Mouse (Mus musculus): ENCODE results near the gene Utrn. TPM values are rescaled to one million over a fixed set of nuclear protein-coding genes. Genes with fewer than 3 reads are reported as not detected.

Utrn gene
- total RNA-seq (2017) = 61.8 to 169 TPM (median 72.5 TPM) in 3 replicates

- peak; percentile 38 for ATAC-seq (replicated peaks; ENCODE audit: insufficient number of reproducible peaks, low FRiP score, low TSS enrichment, poor library complexity, severe bottlenecking)
Observed at GRCm38 (mm10) chr10:12869029-12869671, at the start of gene Utrn. Gene Utrn, minus strand, starts transcription at chr10:12869365.

GRCm38 (mm10) chr10:12917626-12918025 lies 48.5 kb upstream of the Utrn start:
- no peak for ATAC-seq (replicated peaks; ENCODE audit: insufficient number of reproducible peaks, low FRiP score, low TSS enrichment, poor library complexity, severe bottlenecking)

- ATAC-seq (replicated peaks; ENCODE audit: insufficient number of reproducible peaks, low FRiP score, low TSS enrichment, poor library complexity, severe bottlenecking) = no peak
Observed at GRCm38 (mm10) chr10:12916376-12916775, 47.2 kb upstream of the Utrn start.

GRCm38 (mm10) chr10:12915826-12916225 lies 46.7 kb upstream of the Utrn start:
- no peak for ATAC-seq (replicated peaks; ENCODE audit: insufficient number of reproducible peaks, low FRiP score, low TSS enrichment, poor library complexity, severe bottlenecking)

GRCm38 (mm10) chr10:12914203-12914602 lies 45.0 kb upstream of the Utrn start:
- ATAC-seq (replicated peaks; ENCODE audit: insufficient number of reproducible peaks, low FRiP score, low TSS enrichment, poor library complexity, severe bottlenecking) = no peak

GRCm38 (mm10) chr10:12911981-12912530 lies 42.9 kb upstream of the Utrn start:
- ATAC-seq (replicated peaks; ENCODE audit: insufficient number of reproducible peaks, low FRiP score, low TSS enrichment, poor library complexity, severe bottlenecking) = 0 out of 2 replicates have a peak, but pooled peaks have one; percentile 9

GRCm38 (mm10) chr10:12911451-12911850 lies 42.3 kb upstream of the Utrn start:
- ATAC-seq (replicated peaks; ENCODE audit: insufficient number of reproducible peaks, low FRiP score, low TSS enrichment, poor library complexity, severe bottlenecking) = no peak

GRCm38 (mm10) chr10:12909891-12910290 lies 40.7 kb upstream of the Utrn start:
- no peak for ATAC-seq (replicated peaks; ENCODE audit: insufficient number of reproducible peaks, low FRiP score, low TSS enrichment, poor library complexity, severe bottlenecking)

GRCm38 (mm10) chr10:12909179-12909578 lies 40.0 kb upstream of the Utrn start:
- ATAC-seq (replicated peaks; ENCODE audit: insufficient number of reproducible peaks, low FRiP score, low TSS enrichment, poor library complexity, severe bottlenecking) = no peak

- no peak for ATAC-seq (replicated peaks; ENCODE audit: insufficient number of reproducible peaks, low FRiP score, low TSS enrichment, poor library complexity, severe bottlenecking)
Observed at GRCm38 (mm10) chr10:12904140-12904528, 35.0 kb upstream of the Utrn start.

GRCm38 (mm10) chr10:12903440-12904139 lies 34.4 kb upstream of the Utrn start:
- peak; percentile 86 for ATAC-seq (replicated peaks; ENCODE audit: insufficient number of reproducible peaks, low FRiP score, low TSS enrichment, poor library complexity, severe bottlenecking)

GRCm38 (mm10) chr10:12899901-12900300 lies 30.7 kb upstream of the Utrn start:
- ATAC-seq (replicated peaks; ENCODE audit: insufficient number of reproducible peaks, low FRiP score, low TSS enrichment, poor library complexity, severe bottlenecking) = no peak

GRCm38 (mm10) chr10:12893339-12893738 lies 24.2 kb upstream of the Utrn start:
- ATAC-seq (replicated peaks; ENCODE audit: insufficient number of reproducible peaks, low FRiP score, low TSS enrichment, poor library complexity, severe bottlenecking) = no peak

- no peak; the same call in 1 of the 2 replicates for ATAC-seq (replicated peaks; ENCODE audit: insufficient number of reproducible peaks, low FRiP score, low TSS enrichment, poor library complexity, severe bottlenecking)
Observed at GRCm38 (mm10) chr10:12888373-12888772, 19.2 kb upstream of the Utrn start.

GRCm38 (mm10) chr10:12887792-12888191 lies 18.6 kb upstream of the Utrn start:
- no peak for ATAC-seq (replicated peaks; ENCODE audit: insufficient number of reproducible peaks, low FRiP score, low TSS enrichment, poor library complexity, severe bottlenecking)

GRCm38 (mm10) chr10:12884308-12884948 lies 15.3 kb upstream of the Utrn start:
- ATAC-seq (replicated peaks; ENCODE audit: insufficient number of reproducible peaks, low FRiP score, low TSS enrichment, poor library complexity, severe bottlenecking) = no peak

- ATAC-seq (replicated peaks; ENCODE audit: insufficient number of reproducible peaks, low FRiP score, low TSS enrichment, poor library complexity, severe bottlenecking) = no peak
Observed at GRCm38 (mm10) chr10:12881911-12882310, 12.7 kb upstream of the Utrn start.

- no peak for ATAC-seq (replicated peaks; ENCODE audit: insufficient number of reproducible peaks, low FRiP score, low TSS enrichment, poor library complexity, severe bottlenecking)
Observed at GRCm38 (mm10) chr10:12879313-12879695, 10.1 kb upstream of the Utrn start.

GRCm38 (mm10) chr10:12878661-12879312 lies 9.6 kb upstream of the Utrn start:
- ATAC-seq (replicated peaks; ENCODE audit: insufficient number of reproducible peaks, low FRiP score, low TSS enrichment, poor library complexity, severe bottlenecking) = no peak
